Mouse (Mus musculus) intestine, embryonic 16.5 days (tissue): ENCODE results near the gene Ndrg2. TPM values are rescaled to one million over a fixed set of nuclear protein-coding genes. Genes with fewer than 3 reads are reported as not detected.
A peak's percentile ranks its signal among the peaks of the same experiment; 100 is the strongest.

Experiments
- ATAC-seq: fragments of 200-750 bp; cut with Nextera tagmentation; 2 replicates; pipeline ENCODE4 v1.8.0; 2017; ENCODE audit warnings: moderate TSS enrichment, moderate library complexity
- H3K27ac ChIP-seq: fragments of 300-500 bp; sonication (generic); 2 replicates; pipeline ENCODE4 v1.5.1; 2014; ENCODE audit warnings: mild to moderate bottlenecking, low read length
- H3K27me3 ChIP-seq: fragments of 300-500 bp; sonication (generic); replicated peaks from 2 replicates; pipeline ENCODE4 v1.6.1; 2014; ENCODE audit warnings: low read length, control low read depth, mixed read lengths; ENCODE audit not compliant: control insufficient read depth, insufficient read depth
- H3K36me3 ChIP-seq: fragments of 300-500 bp; sonication (generic); 2 replicates; pipeline ENCODE4 v1.6.1; 2014; ENCODE audit warnings: low read length, control low read depth; ENCODE audit not compliant: control insufficient read depth, insufficient read depth
- H3K4me1 ChIP-seq: fragments of 300-500 bp; sonication (generic); 2 replicates; pipeline ENCODE4 v1.6.1; 2014; ENCODE audit warnings: low read length, control low read depth, mixed read lengths; ENCODE audit not compliant: control insufficient read depth, insufficient read depth
- H3K4me2 ChIP-seq: fragments of 300-500 bp; sonication (generic); 2 replicates; pipeline ENCODE4 v1.6.1; 2014; ENCODE audit warnings: low read depth, low read length, control low read depth
- H3K4me3 ChIP-seq: fragments of 300-500 bp; sonication (generic); 2 replicates; pipeline ENCODE4 v1.5.1; 2014; ENCODE audit warnings: mild to moderate bottlenecking, low read length
- H3K9ac ChIP-seq: fragments of 300-500 bp; sonication (generic); 2 replicates; pipeline ENCODE4 v1.6.1; 2014; ENCODE audit warnings: low read depth, low read length
- H3K9me3 ChIP-seq: fragments of 300-500 bp; sonication (generic); 2 replicates; pipeline ENCODE4 v1.6.1; 2016; ENCODE audit warnings: low read length, control low read depth; ENCODE audit not compliant: control insufficient read depth
- WGBS: fragments of 180-500 bp; shearing (Covaris S2); extraction: QIAGEN DNeasy Blood & Tissue Kit; methylation state at CpG from one replicate; pipeline ENCODE4 v1.1.7; 2014; 5-methylcytosine and 5-hydroxymethylcytosine counted together
- polyA plus RNA-seq: library from polyadenylated mRNA; unstranded; fragments of >200 nt; fragmentation: Nextera tagmentation; extraction: Ambion mirVana; gene quantifications from 2 replicates; pipeline ENCODE4 v1.2.1, GENCODE M21; 2015

Ndrg2 gene
- polyA plus RNA-seq, 1 experiment from 2014 or later, result 64.2 TPM

GRCm38 (mm10) chr14:51899351-51899750 lies 14.6 kb downstream of the Ndrg2 start:
- Histone ChIP-seq H3K27ac (no peak overlapping the region), H3K4me3 (no peak overlapping the region), H3K9ac (no peak overlapping the region), H3K4me1 (peaks cover 12% of the 10 kb centered on the region), H3K36me3 (no peaks in the 10 kb centered on the region), H3K4me2 (no peak overlapping the region), H3K9me3 (no peaks in the 10 kb centered on the region), H3K27me3 (no peaks in the 10 kb centered on the region)
- no peak for ATAC-seq
- 97% methylated on average over 1 of the region's 1 CpGs for WGBS

DNA sequence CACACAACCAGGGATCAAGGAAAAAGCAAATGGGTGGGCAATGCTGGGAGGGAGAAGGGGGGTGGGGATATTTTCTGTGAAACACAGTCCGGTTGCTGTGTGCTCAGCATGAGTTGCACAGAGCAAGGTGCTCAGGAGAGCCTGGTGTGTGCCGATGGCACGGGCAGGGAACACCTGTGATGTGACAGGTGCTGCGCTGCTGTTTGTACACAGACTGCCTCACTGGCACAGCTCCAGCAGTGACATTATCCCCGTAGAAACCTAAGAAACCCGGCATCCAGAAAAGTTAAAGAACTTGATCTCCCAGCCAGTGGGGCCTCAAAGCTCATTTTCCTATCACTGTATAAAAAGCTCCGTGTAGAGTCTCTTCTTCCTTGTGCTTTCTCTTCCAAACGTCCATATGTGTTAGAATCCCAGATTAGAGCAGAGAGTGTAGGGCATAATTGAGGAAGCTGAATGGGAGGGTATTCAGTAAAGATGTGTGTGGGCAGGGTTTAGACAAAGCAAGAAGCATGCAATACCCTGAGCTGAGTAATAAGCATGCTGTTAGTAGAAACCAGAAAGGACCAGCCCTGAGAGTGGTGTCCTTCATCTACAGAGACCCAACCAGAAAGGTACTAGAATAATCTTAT lies 17.3 kb downstream of the Ndrg2 start:
- H3K4me2 ChIP-seq, result no peak overlapping the region
- ATAC-seq, result peak; percentile 66
- H3K9ac ChIP-seq, result no peak overlapping the region
- H3K36me3 ChIP-seq, result peaks cover 2% of the 10 kb centered on the region; the same call in 1 of the 2 replicates
- 59% methylated on average over 8 of the region's 8 CpGs for WGBS
- H3K27ac ChIP-seq, result no peak overlapping the region
- no peaks in the 10 kb centered on the region for H3K27me3 ChIP-seq
- H3K4me1 ChIP-seq, result peaks cover 7% of the 10 kb centered on the region; the same call in 1 of the 2 replicates
- H3K9me3 ChIP-seq, result no peaks in the 10 kb centered on the region
- no peak overlapping the region for H3K4me3 ChIP-seq

DNA sequence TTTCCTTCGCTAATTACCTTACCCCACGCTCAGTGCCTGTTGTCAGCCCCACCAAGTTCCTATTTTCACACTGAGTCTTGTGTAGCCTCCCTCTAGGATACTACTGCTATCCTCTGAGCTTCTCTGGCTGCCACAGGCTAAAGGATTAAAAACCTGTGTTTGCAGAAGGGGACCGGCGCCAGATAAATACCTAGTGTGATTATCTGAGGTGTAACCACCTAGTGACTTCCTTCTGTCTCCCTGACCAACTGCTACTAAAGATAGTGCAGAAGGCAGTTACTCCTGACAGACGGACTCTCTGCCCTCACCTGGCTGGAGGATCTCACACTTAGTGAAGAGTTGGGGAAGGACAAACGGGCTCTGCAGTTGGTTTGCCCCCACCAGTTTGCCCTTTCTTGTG lies 17.9 kb downstream of the Ndrg2 start:
- WGBS, result 57% methylated on average over 6 of the region's 6 CpGs
- H3K27me3 ChIP-seq, result no peaks in the 10 kb centered on the region
- peak; percentile 61 for ATAC-seq
- peaks cover 7% of the 10 kb centered on the region; the same call in 1 of the 2 replicates for H3K4me1 ChIP-seq
- no peak overlapping the region for H3K4me3 ChIP-seq
- H3K9ac ChIP-seq, result no peak overlapping the region
- peaks cover 8% of the 10 kb centered on the region for H3K36me3 ChIP-seq
- no peak overlapping the region for H3K27ac ChIP-seq
- H3K9me3 ChIP-seq, result no peaks in the 10 kb centered on the region
- H3K4me2 ChIP-seq, result no peak overlapping the region

GRCm38 (mm10) chr14:51895071-51895470 lies 18.9 kb downstream of the Ndrg2 start:
- H3K27me3 ChIP-seq, result no peaks in the 10 kb centered on the region
- no peak overlapping the region for H3K4me3 ChIP-seq
- H3K4me2 ChIP-seq, result no peak overlapping the region
- WGBS, result 73% methylated on average over 14 of the region's 14 CpGs
- H3K27ac ChIP-seq, result no peak overlapping the region
- peaks cover 13% of the 10 kb centered on the region for H3K36me3 ChIP-seq
- peaks cover 7% of the 10 kb centered on the region; the same call in 1 of the 2 replicates for H3K4me1 ChIP-seq
- no peaks in the 10 kb centered on the region for H3K9me3 ChIP-seq
- no peak for ATAC-seq
- H3K9ac ChIP-seq, result no peak overlapping the region

- 54% methylated on average over 3 of the region's 3 CpGs for WGBS
- no peak for ATAC-seq
- H3K9ac ChIP-seq, result no peak overlapping the region
- peaks cover 22% of the 10 kb centered on the region for H3K36me3 ChIP-seq
- no peaks in the 10 kb centered on the region for H3K27me3 ChIP-seq
- no peaks in the 10 kb centered on the region for H3K9me3 ChIP-seq
- peaks cover 7% of the 10 kb centered on the region; the same call in 1 of the 2 replicates for H3K4me1 ChIP-seq
- H3K4me3 ChIP-seq, result no peak overlapping the region
- no peak overlapping the region for H3K4me2 ChIP-seq
- no peak overlapping the region for H3K27ac ChIP-seq
Observed at GRCm38 (mm10) chr14:51893809-51894208, 20.1 kb downstream of the Ndrg2 start.

GRCm38 (mm10) chr14:51893094-51893794 lies 20.7 kb downstream of the Ndrg2 start:
- Histone ChIP-seq H3K4me3 (no peak overlapping the region), H3K9me3 (no peaks in the 10 kb centered on the region), H3K4me1 (peaks cover 7% of the 10 kb centered on the region; the same call in 1 of the 2 replicates), H3K36me3 (peaks cover 22% of the 10 kb centered on the region), H3K4me2 (no peak overlapping the region), H3K9ac (no peak overlapping the region), H3K27me3 (no peaks in the 10 kb centered on the region), H3K27ac (no peak overlapping the region)
- peak; percentile 51; the same call in 1 of the 2 replicates for ATAC-seq
- 35% methylated on average over 10 of the region's 10 CpGs for WGBS

DNA sequence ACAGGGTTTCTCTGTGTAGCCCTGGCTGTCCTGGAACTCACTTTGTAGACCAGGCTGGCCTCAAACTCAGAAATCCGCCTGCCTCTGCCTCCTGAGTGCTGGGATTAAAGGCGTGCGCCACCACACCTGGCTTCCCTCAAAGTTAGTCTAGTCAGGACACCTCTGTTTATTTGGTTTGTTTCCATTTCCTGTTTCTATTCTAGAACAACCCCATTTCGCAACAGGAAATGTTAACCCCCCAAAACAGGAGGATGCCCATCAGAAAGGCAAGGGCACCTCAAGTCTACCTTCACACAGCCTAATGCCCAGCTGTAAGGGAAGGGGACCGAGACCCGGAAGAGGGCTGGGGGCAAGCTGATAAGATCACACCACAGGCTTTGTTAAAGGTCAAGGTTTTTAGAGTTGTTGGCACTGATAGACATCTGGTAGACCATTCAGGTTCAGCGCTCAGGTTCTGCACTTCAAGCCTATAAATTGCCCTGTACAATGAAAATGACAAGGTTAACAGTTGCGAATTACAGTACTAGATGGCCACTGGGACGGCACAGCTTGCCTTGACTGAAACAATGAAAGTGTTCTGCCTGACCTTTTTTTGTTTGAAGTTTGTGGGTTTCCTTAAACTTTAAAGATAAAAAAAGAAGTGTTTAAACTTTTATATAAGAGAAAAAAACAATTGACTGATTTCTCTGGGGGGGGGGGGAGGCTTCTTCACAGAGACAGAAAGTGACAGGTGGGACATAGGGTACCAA lies 21.6 kb downstream of the Ndrg2 start, which contains the start of gene Slc39a2:
Gene Slc39a2, plus strand, starts transcription at position 699 of the 749 bp plus-strand sequence.
- WGBS, result 92% methylated on average over 9 of the region's 9 CpGs

DNA sequence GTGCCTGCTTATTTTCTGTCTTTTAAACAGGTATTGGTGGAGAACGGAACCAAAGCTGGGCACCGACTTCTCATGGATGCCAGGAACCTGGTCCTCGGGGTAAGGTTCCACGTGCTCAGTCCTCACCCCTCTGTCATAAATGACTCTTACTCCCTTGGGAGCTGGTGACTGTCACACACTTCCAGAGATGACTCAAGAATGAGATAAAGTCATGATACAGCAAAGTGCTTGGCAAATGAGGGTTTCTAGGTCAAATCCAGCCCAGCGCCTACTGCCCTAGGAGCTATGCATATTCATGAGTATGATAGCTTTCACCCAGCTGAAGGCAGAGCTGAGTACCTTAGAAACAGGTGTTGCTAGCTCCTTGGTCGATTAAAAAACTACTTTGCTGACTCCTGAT lies 24.1 kb downstream of the Ndrg2 start:
- H3K4me1 ChIP-seq, result peaks cover 8% of the 10 kb centered on the region; the same call in 1 of the 2 replicates
- H3K4me2 ChIP-seq, result no peak overlapping the region
- peaks cover 33% of the 10 kb centered on the region for H3K36me3 ChIP-seq
- H3K4me3 ChIP-seq, result no peak overlapping the region
- WGBS, result 93% methylated on average over 6 of the region's 6 CpGs
- no peak overlapping the region for H3K27ac ChIP-seq
- H3K9ac ChIP-seq, result no peak overlapping the region
- no peaks in the 10 kb centered on the region for H3K27me3 ChIP-seq
- no peaks in the 10 kb centered on the region for H3K9me3 ChIP-seq
- ATAC-seq, result no peak

More for the DNA sequence above, 21.6 kb downstream of the Ndrg2 start, which contains the start of gene Slc39a2:
- Histone ChIP-seq H3K4me3 (no peak within 1 kb of the TSS), H3K9ac (no peak within 1 kb of the TSS), H3K4me2 (no peak within 1 kb of the TSS), H3K4me1 (peaks cover 7% of the 10 kb centered on the region; the same call in 1 of the 2 replicates), H3K27me3 (no peaks in the 10 kb centered on the region), H3K27ac (no peak within 1 kb of the TSS), H3K36me3 (peaks cover 27% of the 10 kb centered on the region), H3K9me3 (no peaks in the 10 kb centered on the region)
- no peak for ATAC-seq

GRCm38 (mm10) chr14:51886051-51886450 lies 27.9 kb downstream of the Ndrg2 start:
- no peaks in the 10 kb centered on the region for H3K27me3 ChIP-seq
- H3K4me1 ChIP-seq, result peaks cover 8% of the 10 kb centered on the region; the same call in 1 of the 2 replicates
- H3K9me3 ChIP-seq, result no peaks in the 10 kb centered on the region
- H3K9ac ChIP-seq, result no peak overlapping the region
- no peak overlapping the region for H3K27ac ChIP-seq
- H3K4me2 ChIP-seq, result peak overlapping the region; percentile 65
- 64% methylated on average over 6 of the region's 6 CpGs for WGBS
- H3K4me3 ChIP-seq, result peak overlapping the region; percentile 71
- peaks cover 25% of the 10 kb centered on the region for H3K36me3 ChIP-seq
- no peak for ATAC-seq
